Mouse (Mus musculus): ENCODE results near the gene Stx8.

The Stx8 gene

GRCm38 (mm10) chr11:68145586-68146455 is 179.8 kb downstream of the Stx8 start:
- no peak for DNase-seq (ENCODE audit: low spot score in 2 of 2)

GRCm38 (mm10) chr11:68146456-68146851 is 180.5 kb downstream of the Stx8 start:
- DNase-seq (ENCODE audit: low spot score in 2 of 2) = no peak

- DNase-seq (ENCODE audit: low spot score in 2 of 2) = no peak
Measured at GRCm38 (mm10) chr11:68150938-68151337, 184.9 kb downstream of the Stx8 start.

- DNase-seq (ENCODE audit: low spot score in 2 of 2) = no peak
Measured at GRCm38 (mm10) chr11:68155821-68156220, 189.8 kb downstream of the Stx8 start.

- DNase-seq (ENCODE audit: low spot score in 2 of 2) = no peak
Measured at GRCm38 (mm10) chr11:68158166-68158565, 192.2 kb downstream of the Stx8 start.

GRCm38 (mm10) chr11:68159867-68160266 is 193.9 kb downstream of the Stx8 start:
- no peak for DNase-seq (ENCODE audit: low spot score in 2 of 2)

- DNase-seq (ENCODE audit: low spot score in 2 of 2) = no peak
Measured at GRCm38 (mm10) chr11:68164408-68164807, 198.4 kb downstream of the Stx8 start.

GRCm38 (mm10) chr11:68168427-68168826 is 202.4 kb downstream of the Stx8 start:
- DNase-seq (ENCODE audit: low spot score in 2 of 2) = no peak

- no peak for DNase-seq (ENCODE audit: low spot score in 2 of 2)
Measured at GRCm38 (mm10) chr11:68171973-68172647, 206.1 kb downstream of the Stx8 start.

GRCm38 (mm10) chr11:68172648-68173045 is 206.7 kb downstream of the Stx8 start:
- no peak for DNase-seq (ENCODE audit: low spot score in 2 of 2)

GRCm38 (mm10) chr11:68176550-68176949 is 210.6 kb downstream of the Stx8 start:
- no peak for DNase-seq (ENCODE audit: low spot score in 2 of 2)

GRCm38 (mm10) chr11:68177415-68177814 is 211.4 kb downstream of the Stx8 start:
- no peak for DNase-seq (ENCODE audit: low spot score in 2 of 2)

GRCm38 (mm10) chr11:68185647-68186046 is 219.7 kb downstream of the Stx8 start:
- no peak for DNase-seq (ENCODE audit: low spot score in 2 of 2)

GRCm38 (mm10) chr11:68187242-68187641 is 221.2 kb downstream of the Stx8 start:
- DNase-seq (ENCODE audit: low spot score in 2 of 2) = no peak

- no peak for DNase-seq (ENCODE audit: low spot score in 2 of 2)
Measured at GRCm38 (mm10) chr11:68188695-68189201, 222.8 kb downstream of the Stx8 start.

- no peak for DNase-seq (ENCODE audit: low spot score in 2 of 2)
Measured at GRCm38 (mm10) chr11:68190849-68191248, 224.9 kb downstream of the Stx8 start.

- no peak for DNase-seq (ENCODE audit: low spot score in 2 of 2)
Measured at GRCm38 (mm10) chr11:68195168-68195567, 229.2 kb downstream of the Stx8 start.

- DNase-seq (ENCODE audit: low spot score in 2 of 2) = no peak
Measured at GRCm38 (mm10) chr11:68195693-68196176, 229.7 kb downstream of the Stx8 start.

GRCm38 (mm10) chr11:68196566-68196965 is 230.6 kb downstream of the Stx8 start:
- DNase-seq (ENCODE audit: low spot score in 2 of 2) = no peak

GRCm38 (mm10) chr11:68197471-68197870 is 231.5 kb downstream of the Stx8 start:
- DNase-seq (ENCODE audit: low spot score in 2 of 2) = no peak

GRCm38 (mm10) chr11:68198696-68199095 is 232.7 kb downstream of the Stx8 start:
- DNase-seq (ENCODE audit: low spot score in 2 of 2) = no peak

- DNase-seq (ENCODE audit: low spot score in 2 of 2) = no peak
Measured at GRCm38 (mm10) chr11:68199103-68199502, 233.1 kb downstream of the Stx8 start.

Measured in frontal cortex, postnatal 14 days (tissue).